Mouse (Mus musculus): ENCODE results near the gene Gm3336.

The Gm3336 gene

DNA sequence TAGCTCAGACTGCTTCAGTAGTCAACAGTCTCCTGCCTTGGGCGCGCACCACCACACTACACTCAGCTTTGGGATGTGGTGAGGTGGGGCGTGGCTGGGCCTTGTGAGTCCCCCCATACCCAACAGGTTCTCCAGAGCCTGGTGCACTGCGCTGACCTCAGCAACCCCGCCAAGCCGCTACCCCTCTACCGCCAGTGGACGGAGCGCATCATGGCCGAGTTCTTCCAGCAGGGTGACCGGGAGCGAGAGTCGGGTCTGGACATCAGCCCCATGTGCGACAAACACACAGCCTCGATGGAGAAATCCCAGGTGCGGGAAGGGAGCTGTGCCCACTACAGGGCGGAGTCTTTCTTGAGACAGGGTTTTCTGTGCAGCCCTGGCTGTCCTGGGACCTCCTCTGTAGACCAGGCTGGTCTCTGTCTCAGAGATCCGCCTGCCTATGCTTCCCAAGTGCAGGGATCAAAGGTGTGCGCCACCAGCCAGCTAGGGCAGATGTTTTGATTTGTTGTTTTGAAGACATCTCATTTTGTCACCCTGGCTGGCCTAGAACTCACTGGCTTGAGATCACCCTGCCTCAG, 30.8 kb downstream of the Gm3336 start:
- no peak for DNase-seq

DNA sequence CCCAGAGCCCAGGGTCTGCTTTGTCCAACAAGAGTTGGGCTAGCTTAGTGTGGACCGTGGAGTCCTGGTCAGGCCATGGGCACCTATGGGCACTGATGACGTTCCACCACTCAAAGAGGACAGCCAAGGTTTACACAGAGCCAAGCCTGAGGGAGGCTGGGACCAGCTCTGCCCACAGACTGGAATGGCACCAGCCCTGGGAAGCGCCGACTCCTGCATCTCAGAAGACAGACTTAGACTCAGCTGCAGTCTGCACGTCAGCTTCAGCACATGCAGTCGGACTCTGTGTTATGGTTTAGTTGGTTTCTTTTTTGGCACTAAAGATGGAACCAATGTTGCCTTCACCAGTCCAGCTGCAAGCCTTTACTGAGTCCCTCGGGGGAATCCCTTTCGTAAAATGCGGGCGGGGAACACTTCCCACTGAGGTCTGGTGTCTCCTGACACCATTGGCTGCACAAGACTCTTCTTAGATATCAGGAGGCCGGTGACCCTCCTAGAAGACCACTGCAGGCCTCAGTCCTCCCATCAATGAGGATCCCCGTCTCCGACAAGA, 31.9 kb downstream of the Gm3336 start:
- no peak for DNase-seq

DNA sequence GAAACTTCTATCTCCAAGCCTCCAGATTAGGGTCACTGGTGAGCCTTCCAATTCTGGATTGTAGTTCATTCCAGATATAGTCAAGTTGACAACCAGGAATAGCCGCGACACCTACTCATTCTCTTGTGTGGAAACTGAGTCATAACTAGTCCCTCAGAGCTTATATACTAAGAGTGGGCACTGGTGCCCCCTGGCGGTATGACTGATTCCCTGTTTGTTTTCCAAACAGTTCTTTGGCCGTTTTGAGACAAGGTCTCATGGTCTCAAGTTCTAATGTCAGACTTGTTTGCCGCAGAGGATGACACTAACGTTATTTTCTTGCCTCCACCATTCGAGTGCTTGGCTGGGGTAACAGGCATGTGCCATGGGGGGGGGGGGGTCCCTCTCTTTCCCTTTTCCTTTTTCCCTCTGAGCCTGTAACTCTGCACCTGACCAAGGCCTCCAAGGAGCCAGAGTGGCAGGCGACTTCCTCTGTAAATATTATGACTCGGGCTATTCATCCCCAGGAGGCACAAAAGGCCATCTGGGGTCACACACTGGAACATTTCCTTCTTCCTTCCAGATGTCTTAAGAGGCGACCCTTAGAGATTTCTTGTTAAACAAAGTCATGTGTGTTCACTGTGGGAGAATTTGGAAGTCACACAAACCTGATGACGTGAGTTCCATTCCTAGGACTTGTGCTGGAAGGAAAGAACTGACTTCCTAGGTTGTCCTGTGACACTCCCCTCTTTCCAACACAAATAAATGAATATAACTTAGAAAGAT, 33.8 kb downstream of the Gm3336 start:
- DNase-seq = peak; percentile 89

DNA sequence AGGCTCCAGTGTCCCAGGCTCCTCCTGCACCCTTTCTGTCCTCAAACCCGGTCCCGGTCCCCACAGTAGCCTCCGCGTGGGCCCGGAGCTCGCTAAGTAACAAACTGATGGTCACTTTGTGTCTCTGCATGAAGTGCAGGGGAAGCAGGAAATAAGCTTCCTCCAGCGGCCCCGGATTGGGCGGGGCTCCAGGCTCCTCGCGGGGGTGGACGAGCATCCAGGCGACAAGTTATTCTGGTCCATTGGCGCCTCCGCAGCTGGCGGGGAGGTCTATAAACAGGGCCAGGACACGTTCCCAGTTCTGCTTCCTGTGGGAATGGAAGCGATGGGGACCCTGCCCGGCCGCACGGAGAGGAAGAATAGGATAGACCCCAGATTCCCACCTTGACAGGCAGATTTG, 34.8 kb downstream of the Gm3336 start:
- DNase-seq = peak; percentile 87

DNA sequence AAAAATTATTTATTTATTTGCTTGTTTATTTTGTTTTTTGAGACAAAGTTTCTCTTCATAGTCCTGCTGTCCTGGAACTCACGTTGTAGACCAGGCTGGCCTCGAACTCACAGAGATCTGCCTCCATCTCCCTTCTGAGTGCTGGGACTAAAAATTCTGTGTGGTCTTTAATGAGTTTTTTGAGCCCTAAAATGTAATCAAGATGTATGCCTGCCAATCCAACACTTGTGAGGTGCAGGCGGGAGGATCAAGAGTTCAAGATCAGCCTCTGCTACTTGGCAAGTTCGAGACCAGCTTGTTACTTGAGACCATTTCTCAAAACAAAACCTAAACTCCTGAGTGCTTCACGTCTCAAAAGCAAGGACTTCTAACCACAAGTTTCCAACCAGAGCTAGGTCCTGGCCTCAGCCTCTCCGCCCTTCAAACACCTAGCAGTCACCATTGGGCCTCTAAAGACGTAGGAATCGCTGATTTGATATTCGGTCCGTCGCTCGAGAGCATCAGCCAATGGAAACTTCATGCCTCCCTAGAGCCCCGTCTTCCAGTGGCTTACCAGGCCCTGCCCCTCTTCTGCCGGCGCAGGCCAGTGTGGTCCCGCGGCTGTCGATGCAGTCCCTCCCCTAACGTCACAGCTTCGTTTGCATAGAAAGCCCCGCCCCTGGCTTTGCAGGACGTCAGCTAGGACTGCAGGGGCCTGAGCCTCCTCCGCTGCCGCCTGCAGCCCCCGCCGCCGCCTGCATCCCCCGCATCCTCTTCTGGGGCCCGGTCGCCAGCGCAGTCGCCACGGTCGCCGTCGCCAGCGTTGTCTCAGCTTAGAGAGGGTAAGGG, 35.9 kb downstream of the Gm3336 start, which contains the start of gene Rab3a:
Gene Rab3a (plus strand): TSS at position 637 of the 828 bp plus-strand sequence.
- DNase-seq = peak; percentile 99

DNA sequence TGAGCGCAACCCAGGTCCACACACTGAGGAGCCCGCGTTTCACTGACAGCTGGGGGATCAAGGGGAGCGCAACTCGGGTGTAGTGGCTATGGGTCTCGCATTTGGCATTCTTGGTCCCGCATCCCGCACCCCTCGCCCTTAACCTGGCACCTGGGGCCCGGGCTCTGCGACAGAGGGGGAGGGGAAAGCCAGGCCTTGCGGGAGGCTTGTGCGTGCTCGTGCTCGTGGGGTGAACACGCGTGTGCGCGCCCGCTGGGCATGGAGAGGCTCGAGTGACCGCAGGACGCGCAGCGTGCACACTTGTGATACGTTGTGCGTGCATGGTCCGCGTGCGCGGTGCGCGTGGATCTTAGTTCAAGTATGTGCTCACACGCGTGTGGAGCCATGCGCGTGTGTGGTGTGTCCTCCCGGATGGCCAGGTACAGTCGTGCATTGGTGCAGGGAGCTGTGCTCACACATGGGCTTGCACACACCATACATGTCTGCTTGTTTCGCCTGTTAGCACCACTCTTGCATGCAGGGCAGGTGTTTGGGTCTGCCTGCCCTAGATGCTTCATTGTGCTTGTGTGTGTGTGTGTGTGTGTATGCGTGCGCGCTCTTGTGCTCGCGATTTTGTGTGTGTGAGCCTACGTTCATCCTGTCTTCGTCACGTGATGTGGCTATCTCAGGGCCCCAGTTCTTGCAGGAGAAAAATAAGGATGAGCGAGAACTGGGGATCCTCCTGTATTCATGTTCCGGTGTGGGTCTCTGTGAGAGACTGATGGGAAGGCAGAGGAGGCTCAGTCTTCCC, 36.7 kb downstream of the Gm3336 start:
- DNase-seq = peak; percentile 56

DNA sequence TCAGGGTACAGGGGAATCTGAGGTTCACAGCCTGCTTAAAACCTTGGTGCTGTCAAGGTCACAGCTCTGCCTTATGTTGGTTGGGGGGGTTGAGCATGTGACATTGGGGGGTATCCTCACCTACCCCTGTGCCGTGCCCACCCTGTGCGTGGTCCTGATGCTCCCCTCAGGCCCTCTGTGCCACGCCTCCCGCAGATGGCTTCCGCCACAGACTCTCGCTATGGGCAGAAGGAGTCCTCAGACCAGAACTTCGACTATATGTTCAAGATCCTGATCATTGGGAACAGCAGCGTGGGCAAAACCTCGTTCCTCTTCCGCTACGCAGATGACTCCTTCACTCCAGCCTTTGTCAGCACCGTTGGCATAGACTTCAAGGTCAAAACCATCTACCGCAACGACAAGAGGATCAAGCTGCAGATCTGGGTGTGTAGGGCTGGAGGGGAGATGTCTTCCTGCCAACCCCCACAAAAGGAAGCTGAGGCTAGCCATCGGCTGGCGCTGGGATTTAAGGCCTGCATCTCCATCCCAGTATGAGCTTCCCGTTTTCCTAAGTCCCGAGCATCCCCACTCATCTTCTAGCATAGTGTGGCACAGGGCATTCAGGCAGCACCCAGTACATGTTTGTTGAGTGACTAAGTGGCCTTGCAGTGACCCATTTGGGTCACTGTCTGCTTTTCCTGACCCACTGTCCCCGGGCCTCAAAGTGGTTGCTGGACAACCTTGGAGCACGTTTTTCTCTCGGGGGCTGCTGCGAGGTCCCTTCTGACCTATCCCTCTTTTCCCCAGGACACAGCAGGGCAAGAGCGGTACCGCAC, 37.5 kb downstream of the Gm3336 start:
- DNase-seq = peak; percentile 22

DNA sequence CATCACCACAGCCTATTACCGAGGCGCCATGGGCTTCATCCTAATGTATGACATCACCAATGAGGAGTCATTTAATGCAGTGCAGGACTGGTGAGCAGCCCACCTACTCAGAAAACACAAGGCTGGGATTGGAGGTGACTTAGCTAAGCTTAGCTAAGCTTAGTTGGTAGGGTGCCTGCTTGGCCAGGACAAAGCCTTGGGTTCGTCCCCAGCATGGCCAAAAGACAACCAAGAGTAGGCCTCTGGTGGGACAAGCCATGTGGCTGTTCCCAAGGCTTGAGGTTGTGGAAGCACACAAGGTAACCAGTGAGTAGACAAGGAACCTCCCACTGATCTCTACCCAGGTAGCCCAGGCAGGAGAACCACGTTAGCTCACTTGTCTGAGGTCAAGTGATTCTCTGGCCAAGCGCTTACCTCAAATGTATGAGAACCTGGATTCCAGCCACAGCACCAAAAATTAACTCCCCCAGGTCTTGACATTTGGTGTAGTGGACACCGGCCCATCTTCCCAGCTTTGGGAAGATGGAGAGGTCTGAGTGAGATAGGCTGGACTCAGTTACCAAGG, 38.2 kb downstream of the Gm3336 start:
- peak; percentile 20 for DNase-seq

DNA sequence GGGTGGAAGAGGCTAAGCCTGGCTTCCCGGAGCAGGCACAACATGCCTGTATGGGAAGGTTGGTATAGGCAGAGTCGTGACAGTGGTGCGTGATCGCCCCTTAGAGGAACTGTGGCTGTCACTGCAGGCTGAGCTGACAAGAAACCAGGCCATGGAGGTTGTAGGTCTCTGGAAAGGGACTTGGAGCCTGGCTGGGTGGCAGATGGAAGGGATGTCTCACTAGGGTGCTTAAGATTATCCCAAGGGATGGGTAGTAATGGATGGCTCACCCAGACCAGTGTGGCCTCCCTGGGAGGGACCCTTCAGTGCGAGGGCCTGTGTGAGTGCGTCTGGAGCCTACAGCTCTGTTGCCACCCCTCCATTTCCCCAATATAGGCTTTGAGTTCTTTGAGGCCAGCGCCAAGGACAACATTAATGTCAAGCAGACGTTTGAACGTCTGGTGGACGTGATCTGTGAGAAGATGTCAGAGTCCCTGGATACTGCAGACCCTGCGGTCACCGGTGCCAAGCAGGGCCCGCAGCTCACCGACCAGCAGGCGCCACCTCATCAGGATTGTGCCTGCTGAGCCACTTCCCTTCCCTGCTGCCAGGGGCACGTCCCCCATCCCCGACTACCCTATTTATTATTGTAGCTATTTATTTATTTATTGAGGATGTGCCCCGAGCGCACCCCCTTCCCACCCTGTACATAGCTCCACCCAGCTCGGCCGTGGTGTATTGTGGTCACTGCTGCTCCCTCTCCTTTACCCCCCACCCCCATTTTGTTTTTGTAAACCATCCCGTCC, 39.4 kb downstream of the Gm3336 start:
- DNase-seq = peak; percentile 42

DNA sequence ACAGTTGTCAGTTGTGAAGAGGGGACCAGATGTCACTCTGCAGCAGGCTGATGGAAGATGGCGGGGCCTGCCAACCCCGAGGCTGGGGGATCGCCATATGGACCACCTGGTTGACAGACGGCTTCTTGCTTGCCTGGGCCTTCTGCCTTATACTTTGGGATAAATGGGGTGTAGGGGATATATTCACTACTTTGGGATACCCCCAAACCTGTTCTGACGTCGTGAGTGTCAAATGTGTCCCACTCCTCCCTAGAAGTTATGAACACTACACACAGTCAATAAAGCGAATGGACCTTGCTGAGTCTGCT, 39.9 kb downstream of the Gm3336 start:
- DNase-seq = peak; percentile 14

DNA sequence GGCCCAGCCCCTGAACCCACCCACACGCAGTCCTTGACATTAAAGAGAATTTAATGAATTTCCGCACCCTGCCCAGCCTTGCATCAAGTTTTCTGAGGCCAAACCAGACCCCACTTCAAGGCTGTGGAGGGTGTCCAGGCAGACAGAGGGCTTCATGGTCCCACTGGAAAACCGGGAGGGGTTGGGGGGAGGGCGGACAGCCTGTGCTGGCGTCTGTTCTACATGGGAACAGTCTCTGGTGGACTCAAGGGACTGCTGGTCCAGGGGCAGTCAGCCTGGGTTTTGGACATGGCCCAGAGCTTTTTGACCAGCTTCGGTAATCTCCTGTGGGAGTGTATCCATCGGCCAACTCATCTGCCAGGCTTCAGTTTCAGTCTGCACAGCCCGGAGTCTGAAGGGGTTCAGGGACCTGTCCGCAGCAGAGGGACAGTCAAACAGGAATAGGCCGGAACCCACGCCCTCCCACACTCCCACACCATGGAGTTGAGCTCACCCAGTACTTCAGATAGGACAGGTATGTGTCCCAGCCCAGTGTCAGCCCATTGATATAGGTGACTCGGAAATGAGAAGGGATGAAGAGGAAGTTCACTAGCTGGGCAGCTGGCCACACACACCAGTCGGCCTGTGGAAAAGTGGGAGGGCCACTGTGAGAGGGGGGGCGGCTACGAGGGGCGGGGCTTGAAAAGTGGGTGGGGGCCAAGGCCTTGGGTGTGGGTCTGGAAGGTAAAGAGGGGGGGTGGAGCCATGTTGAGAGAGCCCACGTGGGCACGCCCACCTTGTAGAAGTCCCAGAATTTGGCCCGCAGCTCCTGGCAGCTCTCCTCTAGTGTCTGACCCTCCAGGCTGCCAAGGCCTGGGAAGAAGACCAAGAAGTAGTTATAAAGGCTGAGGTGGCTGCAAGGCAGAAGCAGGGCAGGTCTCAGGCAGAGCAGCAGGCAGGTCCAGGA, 40.5 kb downstream of the Gm3336 start:
- DNase-seq = no peak

DNA sequence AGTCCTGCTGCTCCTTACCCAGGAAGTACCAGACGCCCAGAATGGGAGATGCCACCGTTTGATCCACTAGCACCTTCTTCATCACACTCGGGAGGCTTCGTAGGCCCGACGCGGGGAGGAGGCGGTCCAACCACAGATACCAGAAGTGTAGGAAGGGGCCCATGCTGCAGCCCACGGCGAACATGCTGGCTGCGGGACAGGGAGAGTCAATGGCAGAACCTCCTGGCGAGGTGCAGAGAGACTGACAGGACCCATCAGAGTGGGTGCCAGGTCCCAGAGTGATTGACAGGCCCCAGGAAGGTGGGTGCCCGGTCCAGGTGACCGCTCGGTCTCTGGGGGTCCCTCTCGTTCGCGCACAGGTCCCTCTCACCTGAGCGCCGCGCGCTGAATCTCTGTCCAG, 42.0 kb downstream of the Gm3336 start:
- DNase-seq = no peak

DNA sequence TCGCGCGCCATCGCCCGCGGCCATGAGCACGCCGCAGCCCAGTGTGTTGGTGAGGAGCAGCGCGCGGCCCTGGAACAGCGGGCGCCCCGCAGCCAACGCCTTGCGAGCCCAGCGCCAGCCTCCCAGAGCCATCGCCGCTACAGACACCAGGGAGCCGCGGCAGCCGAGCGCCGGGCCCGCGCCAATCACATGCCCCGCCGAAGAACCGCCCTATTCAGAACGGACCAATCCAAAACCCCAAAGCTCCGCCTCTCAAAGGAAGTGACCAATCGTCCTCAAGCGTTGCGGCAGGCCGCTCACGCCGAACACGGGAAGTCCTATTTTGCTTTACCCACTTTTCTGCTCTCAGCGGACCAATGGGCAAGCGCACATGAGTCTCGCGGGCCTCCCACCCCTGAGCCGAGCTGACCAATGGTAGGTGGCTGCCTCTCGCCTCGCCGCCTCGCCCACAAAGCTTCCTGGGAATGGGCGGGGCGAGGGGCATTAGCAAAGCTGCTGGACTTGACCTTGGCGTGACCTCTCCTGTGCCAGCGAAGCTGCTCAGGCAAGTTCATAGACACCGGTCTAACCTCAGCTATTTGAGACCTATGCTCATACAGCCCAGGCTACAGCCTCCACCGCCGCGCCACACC, 42.5 kb downstream of the Gm3336 start, which contains the start of gene Mpv17l2:
Gene Mpv17l2 (minus strand): TSS at position 172 of the 632 bp plus-strand sequence.
- DNase-seq = peak; percentile 99

DNA sequence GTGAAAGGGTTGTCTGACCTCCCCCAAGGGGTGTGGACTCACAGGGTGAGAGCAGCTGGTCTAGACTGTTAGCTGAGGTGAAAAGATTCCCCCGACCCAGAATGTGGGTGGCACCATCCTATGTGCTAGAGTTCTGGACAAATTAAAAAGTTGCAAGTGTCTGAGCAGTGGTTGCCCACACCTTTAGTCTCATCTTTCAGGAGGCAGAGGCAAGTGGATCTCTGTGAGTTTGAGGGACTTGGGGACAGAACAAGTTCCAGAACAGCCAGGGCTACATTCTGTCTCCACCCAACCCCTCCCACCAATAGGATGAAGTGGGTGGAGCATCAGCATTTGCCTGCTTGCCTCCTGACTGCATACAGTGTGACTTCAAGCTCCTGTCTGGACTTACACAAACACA, 43.8 kb downstream of the Gm3336 start:
- no peak for DNase-seq

DNA sequence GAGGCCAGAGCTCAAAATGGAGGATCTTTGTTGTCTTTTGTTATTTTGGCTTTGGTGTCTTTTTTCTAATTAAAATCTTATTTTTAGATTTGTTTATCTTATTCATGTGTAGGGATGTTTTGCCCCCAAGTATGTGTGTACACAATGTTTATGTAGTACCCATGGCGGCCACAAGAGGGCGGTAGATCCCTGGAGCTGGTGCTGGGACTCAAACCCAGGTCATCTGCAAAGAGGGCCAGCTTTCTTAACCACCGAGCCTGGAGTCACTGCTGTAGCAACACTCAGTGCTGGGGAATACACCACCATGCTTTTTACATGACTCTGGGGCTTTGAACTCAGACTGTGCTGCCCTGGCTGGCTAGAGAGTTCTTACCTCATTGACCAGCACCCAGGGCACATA, 45.0 kb downstream of the Gm3336 start:
- DNase-seq = peak; percentile 76

DNA sequence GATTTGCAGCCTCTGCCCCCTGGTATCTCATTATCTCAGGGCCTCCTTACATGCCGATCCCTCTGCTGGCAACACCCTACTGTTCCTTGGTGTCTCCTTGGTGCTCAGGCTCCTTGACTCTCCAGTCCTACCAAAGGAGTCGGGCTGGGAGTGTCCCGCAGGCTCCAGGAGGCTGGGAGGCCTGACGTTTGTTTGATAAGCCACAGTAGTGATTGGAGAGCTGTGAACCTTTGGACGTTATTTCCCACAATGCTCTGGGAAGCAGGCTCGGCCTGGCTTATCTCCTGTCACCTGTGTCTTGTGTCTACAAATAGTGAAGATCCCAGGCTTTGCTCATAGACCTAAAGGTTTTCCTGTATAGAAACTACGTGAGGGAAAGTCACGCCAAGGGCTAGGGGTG, 45.7 kb downstream of the Gm3336 start:
- no peak for DNase-seq

DNA sequence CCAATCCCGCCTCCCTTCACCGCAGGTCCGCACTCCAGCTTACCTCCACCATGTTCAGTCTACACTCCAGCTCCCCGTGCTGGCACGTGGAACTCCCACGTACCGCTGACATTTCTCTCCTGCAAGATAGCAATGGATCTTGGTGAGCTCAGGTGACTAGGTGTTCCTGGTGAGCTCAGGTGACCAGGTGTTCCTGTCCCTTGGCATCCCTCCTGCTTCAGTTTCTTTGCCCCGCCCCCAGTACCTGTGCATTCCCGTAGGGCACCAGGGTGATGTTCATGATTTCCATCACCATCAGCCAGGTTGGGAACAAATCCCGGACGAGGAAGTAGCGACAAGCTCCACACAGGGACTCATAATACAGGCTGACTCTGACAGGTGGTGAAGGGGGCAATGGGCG, 46.3 kb downstream of the Gm3336 start:
- DNase-seq = peak; percentile 47

DNA sequence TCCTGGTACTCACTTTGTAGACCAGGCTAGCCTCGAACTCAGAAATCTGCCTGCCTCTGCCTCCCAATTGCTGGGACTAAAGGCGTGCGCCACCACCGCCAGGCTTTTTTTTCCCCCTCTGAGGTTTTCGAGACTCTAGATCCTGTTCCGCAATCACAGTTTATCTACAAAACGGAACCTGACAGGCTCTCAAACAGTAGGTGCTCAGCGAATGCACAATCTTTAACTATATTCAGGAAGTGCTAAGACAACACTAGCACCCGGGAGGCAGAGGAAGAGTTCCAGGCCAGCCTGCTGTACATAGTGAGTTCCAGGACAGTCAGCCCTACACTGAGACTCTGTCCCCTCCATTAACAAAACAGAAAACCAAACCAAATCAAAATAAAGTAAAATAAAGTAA, 47.0 kb downstream of the Gm3336 start:
- DNase-seq = no peak
